Mouse (Mus musculus) cerebellum, adult 2 months (tissue): ENCODE measurements around the gene Zfp943. TPM values are rescaled to one million over a fixed set of nuclear protein-coding genes. Genes with fewer than 3 reads are reported as not detected.
A peak's percentile ranks its signal among the peaks of the same experiment; 100 is the strongest.
"Not testable (repeated sequence)": the region's sequence is repeated elsewhere in the genome, so short reads cannot be mapped to it uniquely, and the experiment has no call there.

Experiments used
- DNase-seq, 2 experiments: peaks; one replicate each; pipeline ENCODE4 v3.0.0; 2021
- H3K27ac ChIP-seq: fragments of 200-500 bp; 2 replicates; pipeline ENCODE4 v1.5.1; 2012; ENCODE audit warnings: low read length, control low read depth, inconsistent platforms; ENCODE audit not compliant: insufficient read depth
- H3K27me3 ChIP-seq: fragments of 200-500 bp; 2 replicates; pipeline ENCODE4 v1.6.1; 2012; ENCODE audit warnings: inconsistent platforms, mild to moderate bottlenecking, low read length, moderate library complexity; ENCODE audit not compliant: control insufficient read depth, insufficient read depth
- H3K4me1 ChIP-seq: fragments of 200-500 bp; 2 replicates; pipeline ENCODE4 v1.6.1; 2011; ENCODE audit warnings: low read length; ENCODE audit not compliant: control insufficient read depth, insufficient read depth
- H3K4me3 ChIP-seq: fragments of 200-500 bp; replicated peaks from 2 replicates; pipeline ENCODE3; 2011; ENCODE audit warnings: mild to moderate bottlenecking, low read depth, low read length, control low read depth; ENCODE audit not compliant: insufficient read depth
- CTCF ChIP-seq: fragments of 200-500 bp; IDR thresholded peaks from 2 replicates; pipeline ENCODE4 v1.5.1; 2011; ENCODE audit warnings: low read depth, mild to moderate bottlenecking, control low read depth, low read length, moderate library complexity, borderline replicate concordance; ENCODE audit not compliant: insufficient read depth
- POLR2A ChIP-seq: fragments of 200-500 bp; IDR thresholded peaks from 2 replicates; pipeline ENCODE4 v1.6.1; 2011; ENCODE audit warnings: low read length, control low read depth, borderline replicate concordance; ENCODE audit not compliant: insufficient read depth
- WGBS: fragments of 180-500 bp; shearing (Covaris S2); methylation state at CpG from one replicate; pipeline ENCODE4 v1.1.7; 2018; 5-methylcytosine and 5-hydroxymethylcytosine counted together
- polyA plus RNA-seq: library from polyadenylated mRNA; depleted of rRNA; stranded (reverse); fragments of >200 nt; gene quantifications from 2 replicates; pipeline ENCODE4 v1.2.3, GENCODE M21; 2012; rRNA removed

Zfp943 gene
- polyA plus RNA-seq: 14.1 and 14.6 TPM in 2 replicates

GRCm38 (mm10) chr17:21962107-21962907, at the start of gene Zfp943, which contains the start of gene Zfp942:
Zfp943 (plus strand) TSS chr17:21962552.
Zfp942 (minus strand) TSS chr17:21962464.
- peak; percentile 77 to 84 for DNase-seq
- H3K27me3 ChIP-seq, H3K4me1 ChIP-seq: not testable (repeated sequence)
- Histone ChIP-seq H3K4me3 (peak within 1 kb of the TSS; percentile 70), H3K27ac (peak within 1 kb of the TSS; percentile 72)
- 1% methylated on average over 44 of the region's 55 CpGs for WGBS

GRCm38 (mm10) chr17:21963302-21963701, 950 bp downstream of the Zfp943 start:
- no peak overlapping the region for H3K27ac ChIP-seq
- H3K4me1 ChIP-seq: no peaks in the 10 kb centered on the region
- 36% methylated on average over 4 of the region's 4 CpGs for WGBS
- no peak for DNase-seq
- H3K27me3 ChIP-seq: no peaks in the 10 kb centered on the region
- TF ChIP-seq CTCF (no peak), POLR2A (no peak)
- H3K4me3 ChIP-seq: peak overlapping the region; percentile 68

GRCm38 (mm10) chr17:22035594-22035993, 73.2 kb downstream of the Zfp943 start:
- not testable (repeated sequence) for H3K4me1 ChIP-seq, H3K4me3 ChIP-seq, DNase-seq, H3K27ac ChIP-seq, H3K27me3 ChIP-seq
- WGBS: 35% methylated on average over 1 of the region's 1 CpGs

- no peak for DNase-seq
- no peak for TF ChIP-seq POLR2A
- TF ChIP-seq CTCF: no peak
- Histone ChIP-seq H3K27me3 (no peaks in the 10 kb centered on the region), H3K27ac (no peak overlapping the region), H3K4me1 (no peaks in the 10 kb centered on the region), H3K4me3 (no peak overlapping the region)
- 59% methylated on average over 2 of the region's 2 CpGs for WGBS
Measured at GRCm38 (mm10) chr17:22049403-22049802, 87.1 kb downstream of the Zfp943 start.

GRCm38 (mm10) chr17:22053211-22053610, 90.9 kb downstream of the Zfp943 start:
- WGBS: 66% methylated on average over 2 of the region's 2 CpGs
- TF ChIP-seq CTCF (no peak), POLR2A (no peak)
- Histone ChIP-seq H3K4me3 (no peak overlapping the region), H3K27me3 (no peaks in the 10 kb centered on the region), H3K27ac (no peak overlapping the region), H3K4me1 (no peaks in the 10 kb centered on the region)
- DNase-seq: no peak

- peak; percentile 32; the same call in 1 of the 2 replicates for TF ChIP-seq POLR2A
- no peak for TF ChIP-seq CTCF
- peak overlapping the region; percentile 73 for H3K27ac ChIP-seq
- DNase-seq: peak; percentile 76 to 83
- H3K4me1 ChIP-seq: no peaks in the 10 kb centered on the region
- 2% methylated on average over 57 of the region's 57 CpGs for WGBS
- H3K27me3 ChIP-seq: no peaks in the 10 kb centered on the region
- peak overlapping the region; percentile 79 for H3K4me3 ChIP-seq
Measured at GRCm38 (mm10) chr17:22081031-22081631, 118.8 kb downstream of the Zfp943 start.

GRCm38 (mm10) chr17:22083224-22083623, 120.9 kb downstream of the Zfp943 start:
- 8% methylated on average over 3 of the region's 3 CpGs for WGBS
- DNase-seq: peak; percentile 38 to 41
- H3K4me3 ChIP-seq, H3K4me1 ChIP-seq, H3K27me3 ChIP-seq, H3K27ac ChIP-seq: not testable (repeated sequence)

GRCm38 (mm10) chr17:22118770-22119169, 156.4 kb downstream of the Zfp943 start:
- no peak overlapping the region for H3K4me3 ChIP-seq
- no peak for TF ChIP-seq POLR2A
- TF ChIP-seq CTCF: no peak
- H3K27me3 ChIP-seq: no peaks in the 10 kb centered on the region
- H3K27ac ChIP-seq: no peak overlapping the region
- H3K4me1 ChIP-seq: no peaks in the 10 kb centered on the region
- DNase-seq: no peak

Other genes with a start within 250 kb of the Zfp943 start
- gene Zfp229, start 231.8 kb upstream of the Zfp943 start, polyA plus RNA-seq: 3.8 and 4.6 TPM in 2 replicates
- 0.39 and 0.43 TPM in 2 replicates for gene Zfp820, start 116.8 kb upstream of the Zfp943 start, polyA plus RNA-seq
- 2.2 and 2.7 TPM in 2 replicates for gene Zfp995, start 52.6 kb upstream of the Zfp943 start, polyA plus RNA-seq
- 7.8 and 9.2 TPM in 2 replicates for gene Zfp942, start 88 bp upstream of the Zfp943 start, polyA plus RNA-seq
- 0.43 and 0.82 TPM in 2 replicates for gene Zfp947, start 203.6 kb downstream of the Zfp943 start, polyA plus RNA-seq